Mouse (Mus musculus) heart, embryonic 13.5 days (tissue): ENCODE results near the gene Ttc12. TPM values are rescaled to one million over a fixed set of nuclear protein-coding genes. Genes with fewer than 3 reads are reported as not detected.

ENCODE experiments used
- ATAC-seq: fragments of 200-750 bp; cut with Nextera tagmentation; 2 replicates; pipeline ENCODE4 v1.8.0; 2017; ENCODE audit warnings: moderate TSS enrichment; ENCODE audit not compliant: insufficient number of reproducible peaks, low FRiP score, low TSS enrichment; ENCODE audit errors: extremely low read depth
- H3K27ac ChIP-seq: fragments of 300-500 bp; sonication (generic); replicated peaks from 2 replicates; pipeline ENCODE4 v1.5.1; 2015; ENCODE audit warnings: moderate library complexity, mild to moderate bottlenecking, inconsistent platforms
- H3K27me3 ChIP-seq: fragments of 300-500 bp; sonication (generic); replicated peaks from 2 replicates; pipeline ENCODE4 v1.6.1; 2015; ENCODE audit warnings: mild to moderate bottlenecking, inconsistent platforms
- H3K36me3 ChIP-seq: fragments of 300-500 bp; sonication (generic); 2 replicates; pipeline ENCODE4 v1.6.1; 2015; ENCODE audit warnings: mild to moderate bottlenecking, inconsistent platforms
- H3K4me1 ChIP-seq: fragments of 300-500 bp; sonication (generic); 2 replicates; pipeline ENCODE4 v1.6.1; 2015; ENCODE audit warnings: inconsistent platforms
- H3K4me2 ChIP-seq: fragments of 300-500 bp; sonication (generic); 2 replicates; pipeline ENCODE4 v1.6.1; 2015; ENCODE audit warnings: inconsistent platforms, mild to moderate bottlenecking, moderate library complexity
- H3K4me3 ChIP-seq: fragments of 300-500 bp; sonication (generic); 2 replicates; pipeline ENCODE4 v1.5.1; 2015; ENCODE audit warnings: moderate library complexity, mild to moderate bottlenecking, inconsistent platforms
- H3K9ac ChIP-seq: fragments of 300-500 bp; sonication (generic); 2 replicates; pipeline ENCODE4 v1.6.1; 2015; ENCODE audit warnings: inconsistent platforms, mild to moderate bottlenecking, moderate library complexity
- H3K9me3 ChIP-seq: fragments of 300-500 bp; sonication (generic); 2 replicates; pipeline ENCODE4 v1.6.1; 2016; ENCODE audit warnings: inconsistent platforms
- WGBS: fragments of 180-500 bp; shearing (Covaris S2); methylation state at CpG from one replicate; pipeline ENCODE4 v1.1.7; 2015; ENCODE audit warnings: mixed read lengths; 5-methylcytosine and 5-hydroxymethylcytosine counted together
- polyA plus RNA-seq: library from polyadenylated mRNA; unstranded; fragments of >200 nt; fragmentation: Nextera tagmentation; extraction: Ambion mirVana; gene quantifications from 2 replicates; pipeline ENCODE4 v1.2.1, GENCODE M21; 2015

The Ttc12 gene
- 1.2 and 1.4 TPM in 2 replicates for polyA plus RNA-seq

DNA sequence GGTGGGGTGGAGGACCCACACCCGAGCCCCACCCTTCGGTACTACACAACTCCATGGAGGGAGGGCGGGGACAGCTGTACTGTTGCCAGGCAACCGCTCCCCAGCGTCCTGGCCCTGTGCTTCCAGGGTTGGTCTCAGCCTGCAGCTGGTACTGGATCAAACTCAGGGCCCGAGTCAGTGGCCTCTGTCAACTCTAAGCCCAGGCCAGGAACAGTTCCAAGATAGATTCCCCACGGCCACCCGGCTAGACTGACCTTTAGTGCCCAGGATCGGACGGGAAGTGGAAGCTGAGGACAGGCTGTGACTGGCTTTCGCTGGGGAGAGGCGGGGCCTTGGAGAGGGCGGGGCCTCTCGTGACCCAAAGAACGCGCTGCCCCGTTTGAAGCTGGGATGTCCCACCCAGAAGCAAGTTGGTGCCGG lies at the start of gene Ttc12:
Gene Ttc12, minus strand, starts transcription at position 334 of the 420 bp plus-strand sequence.
- Histone ChIP-seq H3K9ac (peak within 1 kb of the TSS; percentile 77), H3K4me3 (peak within 1 kb of the TSS; percentile 62), H3K4me2 (peak within 1 kb of the TSS; percentile 87), H3K27ac (no peak within 1 kb of the TSS), H3K27me3 (peaks cover 5% of the 10 kb centered on the region), H3K4me1 (peaks cover 7% of the 10 kb centered on the region), H3K36me3 (no peaks in the 10 kb centered on the region), H3K9me3 (no peaks in the 10 kb centered on the region)
- peak; percentile 76 for ATAC-seq
- under 1% methylated on average over 18 of the region's 18 CpGs for WGBS

- 48% methylated on average over 4 of the region's 4 CpGs for WGBS
- H3K9ac ChIP-seq: no peak overlapping the region
- no peaks in the 10 kb centered on the region for H3K9me3 ChIP-seq
- no peak overlapping the region for H3K27ac ChIP-seq
- H3K4me2 ChIP-seq: no peak overlapping the region
- H3K27me3 ChIP-seq: no peaks in the 10 kb centered on the region
- peaks cover 38% of the 10 kb centered on the region for H3K36me3 ChIP-seq
- no peak for ATAC-seq
- no peak overlapping the region for H3K4me3 ChIP-seq
- H3K4me1 ChIP-seq: peaks cover 22% of the 10 kb centered on the region
Observed at GRCm38 (mm10) chr9:49534958-49535357, 48.9 kb upstream of the Ttc12 start.

- Histone ChIP-seq H3K36me3 (peaks cover 38% of the 10 kb centered on the region), H3K9ac (no peak overlapping the region), H3K4me2 (no peak overlapping the region), H3K27ac (peak overlapping the region; percentile 28), H3K4me3 (no peak overlapping the region), H3K9me3 (no peaks in the 10 kb centered on the region), H3K4me1 (peaks cover 22% of the 10 kb centered on the region), H3K27me3 (no peaks in the 10 kb centered on the region)
- ATAC-seq: no peak
- WGBS: 31% methylated on average over 7 of the region's 8 CpGs
Observed at GRCm38 (mm10) chr9:49533912-49534491, 48.0 kb upstream of the Ttc12 start.

DNA sequence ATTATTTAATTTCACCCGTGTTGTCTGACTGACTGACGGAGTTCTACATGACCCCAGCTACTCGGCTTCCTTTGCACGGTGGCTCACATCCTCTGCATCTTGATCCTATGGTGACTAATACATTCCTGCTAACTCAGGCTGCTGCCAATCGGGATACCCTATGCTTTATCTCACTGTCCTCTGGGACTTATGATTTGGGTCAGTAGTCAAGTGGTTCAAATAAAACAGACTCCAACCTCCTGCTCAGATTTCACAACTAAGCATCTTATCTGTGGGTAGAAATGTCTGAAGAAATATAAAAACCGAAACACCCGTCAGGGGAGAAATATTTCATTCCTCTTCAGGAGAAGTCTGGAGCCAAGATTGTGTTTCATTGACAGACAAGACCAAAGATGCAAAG lies 47.4 kb upstream of the Ttc12 start:
- Histone ChIP-seq H3K4me2 (no peak overlapping the region), H3K27ac (no peak overlapping the region), H3K4me1 (peaks cover 22% of the 10 kb centered on the region), H3K9me3 (no peaks in the 10 kb centered on the region), H3K4me3 (no peak overlapping the region), H3K36me3 (peaks cover 36% of the 10 kb centered on the region), H3K9ac (no peak overlapping the region), H3K27me3 (no peaks in the 10 kb centered on the region)
- WGBS: 43% methylated on average over 7 of the region's 7 CpGs
- no peak for ATAC-seq

DNA sequence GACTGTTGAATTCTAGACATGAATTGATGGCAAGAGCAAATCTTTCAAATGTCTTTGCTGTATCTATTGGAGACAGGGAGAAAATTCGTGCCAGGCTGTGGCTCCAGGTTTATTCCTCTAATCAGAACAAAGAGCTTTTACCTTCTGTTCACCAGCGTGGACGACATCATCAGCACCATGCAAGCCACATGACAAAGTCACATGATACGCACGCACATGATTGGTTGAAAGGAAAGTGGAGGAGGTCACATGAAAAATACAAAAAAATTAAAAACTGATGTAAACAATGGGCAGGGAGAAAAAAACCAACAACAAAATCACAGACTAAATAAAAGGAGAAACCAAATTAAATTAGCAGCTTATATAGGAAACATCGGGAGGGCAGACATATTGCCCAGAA lies 45.8 kb upstream of the Ttc12 start:
- Histone ChIP-seq H3K36me3 (peaks cover 30% of the 10 kb centered on the region), H3K27ac (no peak overlapping the region), H3K4me1 (peaks cover 29% of the 10 kb centered on the region), H3K9me3 (no peaks in the 10 kb centered on the region), H3K4me3 (no peak overlapping the region), H3K9ac (no peak overlapping the region), H3K27me3 (no peaks in the 10 kb centered on the region), H3K4me2 (no peak overlapping the region)
- no peak for ATAC-seq
- 78% methylated on average over 6 of the region's 6 CpGs for WGBS

DNA sequence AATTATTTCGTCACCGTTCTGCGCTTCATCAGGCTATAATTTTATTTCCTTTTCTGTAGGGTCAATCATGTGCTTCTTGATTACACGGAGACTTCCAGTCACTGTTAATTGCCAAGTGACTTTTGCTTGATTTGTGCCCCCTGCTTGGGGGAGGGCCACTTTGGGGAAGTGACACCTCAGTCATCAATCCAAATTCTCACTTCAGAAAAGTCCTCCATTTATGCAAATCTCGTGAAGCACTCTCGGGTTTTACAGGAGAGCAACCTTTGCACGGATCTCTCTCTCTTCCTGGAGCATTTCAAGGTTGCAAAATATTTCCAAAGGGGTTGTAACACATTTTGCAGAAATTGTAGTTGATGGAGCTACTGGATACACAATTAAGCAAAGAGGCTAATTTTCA lies 45.2 kb upstream of the Ttc12 start:
- H3K9ac ChIP-seq: no peak overlapping the region
- H3K36me3 ChIP-seq: peaks cover 24% of the 10 kb centered on the region
- no peak overlapping the region for H3K4me2 ChIP-seq
- H3K4me3 ChIP-seq: no peak overlapping the region
- H3K27ac ChIP-seq: no peak overlapping the region
- 42% methylated on average over 7 of the region's 7 CpGs for WGBS
- ATAC-seq: no peak
- peaks cover 29% of the 10 kb centered on the region for H3K4me1 ChIP-seq
- H3K9me3 ChIP-seq: no peaks in the 10 kb centered on the region
- no peaks in the 10 kb centered on the region for H3K27me3 ChIP-seq

DNA sequence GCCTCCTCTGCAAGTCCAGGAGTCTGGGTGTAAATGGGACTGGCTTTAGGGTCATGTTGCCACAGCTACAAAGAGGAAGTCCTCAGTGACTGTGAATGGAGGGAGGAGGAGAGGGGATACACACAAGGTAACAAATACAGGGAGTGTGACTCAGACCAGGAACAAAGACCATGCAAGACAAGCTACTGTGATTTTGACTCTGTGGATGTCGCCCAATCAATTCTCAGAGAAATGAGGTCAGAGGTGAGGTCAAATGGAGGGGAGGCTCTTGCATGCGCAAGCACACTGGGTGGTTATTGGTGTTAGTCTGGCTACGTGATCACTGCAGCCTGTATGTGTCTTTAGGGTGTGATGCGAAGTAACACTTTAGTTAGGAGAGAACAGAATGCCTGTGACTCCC lies 44.7 kb upstream of the Ttc12 start:
- Histone ChIP-seq H3K4me1 (peaks cover 24% of the 10 kb centered on the region), H3K9ac (no peak overlapping the region), H3K27ac (no peak overlapping the region), H3K9me3 (no peaks in the 10 kb centered on the region), H3K4me3 (no peak overlapping the region), H3K36me3 (peaks cover 21% of the 10 kb centered on the region), H3K27me3 (no peaks in the 10 kb centered on the region), H3K4me2 (no peak overlapping the region)
- WGBS: 60% methylated on average over 4 of the region's 4 CpGs
- no peak for ATAC-seq

DNA sequence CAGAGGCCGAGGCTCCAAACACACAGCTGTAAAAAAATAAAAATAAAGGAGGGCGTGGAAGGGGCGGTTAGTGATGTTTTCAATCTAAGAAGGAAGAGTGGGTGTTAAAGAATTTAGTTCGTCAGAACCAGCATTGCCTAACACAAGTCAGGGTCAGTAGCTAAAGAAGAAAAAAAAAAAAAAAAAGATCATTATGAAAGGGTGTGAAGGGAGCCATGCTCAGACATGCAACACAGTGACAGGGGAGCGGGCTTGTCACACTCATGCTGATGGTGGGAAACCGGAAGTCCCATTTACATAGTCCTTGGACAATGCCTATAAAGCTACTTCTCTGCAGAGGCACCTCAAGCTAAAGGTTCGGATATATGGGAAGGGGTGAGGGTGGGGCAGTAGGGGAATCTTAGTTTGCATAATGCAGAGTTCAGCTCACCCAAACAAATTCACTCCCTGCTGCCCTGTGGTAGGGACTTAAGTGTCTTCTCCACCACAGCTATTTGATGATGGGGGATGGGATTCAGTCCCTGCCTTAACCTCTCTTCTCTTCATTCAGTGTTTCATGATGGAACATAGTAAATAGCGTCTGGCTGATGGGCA lies 43.4 kb upstream of the Ttc12 start:
- no peak overlapping the region for H3K4me2 ChIP-seq
- peaks cover 18% of the 10 kb centered on the region for H3K4me1 ChIP-seq
- no peak overlapping the region for H3K9ac ChIP-seq
- peaks cover 20% of the 10 kb centered on the region for H3K36me3 ChIP-seq
- ATAC-seq: no peak
- no peak overlapping the region for H3K4me3 ChIP-seq
- H3K27ac ChIP-seq: no peak overlapping the region
- H3K27me3 ChIP-seq: no peaks in the 10 kb centered on the region
- H3K9me3 ChIP-seq: no peaks in the 10 kb centered on the region
- WGBS: 69% methylated on average over 8 of the region's 8 CpGs

DNA sequence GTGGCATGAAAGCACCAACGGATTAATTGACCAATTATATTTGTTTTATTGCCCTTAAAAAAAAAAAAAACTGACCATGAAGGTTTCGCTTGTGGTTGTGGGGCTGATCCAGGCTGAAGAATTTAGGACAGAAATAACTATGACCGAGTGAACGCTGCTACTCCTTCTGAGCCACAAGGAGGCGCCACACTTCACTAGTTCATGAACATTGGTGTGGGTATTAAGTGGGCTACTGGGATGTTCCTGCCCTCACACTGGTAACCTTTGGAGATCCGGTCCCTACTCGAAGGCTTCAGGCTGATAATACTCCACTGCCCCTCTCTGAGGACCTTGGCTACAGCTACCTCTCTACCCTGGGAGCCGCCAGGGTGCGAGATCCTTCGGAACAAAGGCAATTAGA lies 42.9 kb upstream of the Ttc12 start:
- H3K36me3 ChIP-seq: peaks cover 20% of the 10 kb centered on the region
- H3K27me3 ChIP-seq: no peaks in the 10 kb centered on the region
- H3K4me3 ChIP-seq: no peak overlapping the region
- peaks cover 13% of the 10 kb centered on the region for H3K4me1 ChIP-seq
- no peak overlapping the region for H3K9ac ChIP-seq
- ATAC-seq: no peak
- no peak overlapping the region for H3K4me2 ChIP-seq
- 52% methylated on average over 10 of the region's 10 CpGs for WGBS
- H3K9me3 ChIP-seq: no peaks in the 10 kb centered on the region
- H3K27ac ChIP-seq: no peak overlapping the region

DNA sequence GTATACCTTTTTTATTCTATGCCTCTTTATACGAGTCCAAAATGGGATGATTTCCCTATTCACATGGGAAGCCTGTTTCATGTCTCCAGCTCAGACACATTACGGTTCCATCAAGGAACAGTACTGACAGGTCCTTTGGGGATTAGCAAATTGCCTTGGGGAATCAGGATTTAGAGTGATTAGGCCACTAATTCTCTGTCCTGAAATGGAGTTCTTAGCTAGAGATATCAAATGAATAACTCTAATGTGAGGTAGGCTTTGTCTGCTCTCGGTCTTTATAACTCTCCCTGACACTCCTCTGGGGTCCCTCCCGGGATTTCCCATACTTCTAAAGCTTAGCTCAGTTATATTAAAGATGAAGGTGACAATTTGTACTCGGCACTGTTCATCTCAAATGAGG lies 42.0 kb upstream of the Ttc12 start:
- H3K4me3 ChIP-seq: no peak overlapping the region
- no peaks in the 10 kb centered on the region for H3K27me3 ChIP-seq
- no peak overlapping the region for H3K27ac ChIP-seq
- no peak for ATAC-seq
- no peaks in the 10 kb centered on the region for H3K9me3 ChIP-seq
- H3K36me3 ChIP-seq: peaks cover 26% of the 10 kb centered on the region
- H3K9ac ChIP-seq: no peak overlapping the region
- peaks cover 7% of the 10 kb centered on the region for H3K4me1 ChIP-seq
- 80% methylated on average over 5 of the region's 5 CpGs for WGBS
- H3K4me2 ChIP-seq: no peak overlapping the region

- peaks cover 30% of the 10 kb centered on the region for H3K36me3 ChIP-seq
- H3K9me3 ChIP-seq: no peaks in the 10 kb centered on the region
- H3K27ac ChIP-seq: no peak overlapping the region
Observed at GRCm38 (mm10) chr9:49527340-49527739, 41.3 kb upstream of the Ttc12 start.

DNA sequence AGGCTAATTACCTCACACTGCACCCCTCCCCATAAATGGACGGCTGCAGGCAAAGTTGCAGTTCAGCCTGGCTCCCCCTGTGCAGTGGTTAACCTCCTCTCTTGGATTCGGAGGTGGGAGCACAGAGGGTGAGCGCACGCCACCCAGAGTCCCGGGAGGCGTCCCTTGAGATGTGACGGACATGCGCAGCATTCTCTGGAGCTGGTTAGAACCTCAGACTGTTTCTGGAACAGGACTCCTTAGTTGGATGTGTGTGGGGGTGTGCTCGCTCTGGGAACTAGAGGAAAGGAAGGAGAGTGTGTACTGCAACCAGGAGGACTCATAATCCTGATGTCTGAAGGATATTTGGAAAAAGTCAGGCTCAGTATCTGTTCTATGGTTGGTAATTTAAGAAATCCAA lies 38.7 kb upstream of the Ttc12 start:
- H3K27me3 ChIP-seq: no peaks in the 10 kb centered on the region
- ATAC-seq: no peak
- no peaks in the 10 kb centered on the region for H3K9me3 ChIP-seq
- H3K4me2 ChIP-seq: no peak overlapping the region
- no peak overlapping the region for H3K9ac ChIP-seq
- peaks cover 7% of the 10 kb centered on the region for H3K4me1 ChIP-seq
- H3K27ac ChIP-seq: no peak overlapping the region
- 69% methylated on average over 9 of the region's 9 CpGs for whole genome bisulfite sequencing
- no peak overlapping the region for H3K4me3 ChIP-seq
- peaks cover 28% of the 10 kb centered on the region for H3K36me3 ChIP-seq

More at GRCm38 (mm10) chr9:49527340-49527739, 41.3 kb upstream of the Ttc12 start:
- peak overlapping the region; percentile 13; the same call in 1 of the 2 replicates for H3K4me2 ChIP-seq
- H3K27me3 ChIP-seq: no peaks in the 10 kb centered on the region
- no peak for ATAC-seq
- H3K9ac ChIP-seq: no peak overlapping the region
- no peak overlapping the region for H3K4me3 ChIP-seq
- H3K4me1 ChIP-seq: peaks cover 7% of the 10 kb centered on the region
- WGBS: 58% methylated on average over 8 of the region's 8 CpGs
